Mouse (Mus musculus): ENCODE data around the gene Hps5.

GRCm38 (mm10) chr7:46770706-46771105 is 25.2 kb downstream of the Hps5 start:
- TF ChIP-seq CTCF (conservative IDR thresholded peaks at IDR 0.05; ENCODE audit: low read length) (peak; percentile 31), NANOG (IDR thresholded peaks at IDR 0.05; ENCODE audit: borderline replicate concordance, low read length) (no peak)

All from E14TG2a.4 (cell line).